Mouse (Mus musculus): ENCODE measurements at regions not wholly inside any gene's neighbourhood (a gene's known extent, or its start where the extent isn't known, plus 50 kb on each side); places are given as distances from the start of the nearest gene placed in this dataset.

DNA sequence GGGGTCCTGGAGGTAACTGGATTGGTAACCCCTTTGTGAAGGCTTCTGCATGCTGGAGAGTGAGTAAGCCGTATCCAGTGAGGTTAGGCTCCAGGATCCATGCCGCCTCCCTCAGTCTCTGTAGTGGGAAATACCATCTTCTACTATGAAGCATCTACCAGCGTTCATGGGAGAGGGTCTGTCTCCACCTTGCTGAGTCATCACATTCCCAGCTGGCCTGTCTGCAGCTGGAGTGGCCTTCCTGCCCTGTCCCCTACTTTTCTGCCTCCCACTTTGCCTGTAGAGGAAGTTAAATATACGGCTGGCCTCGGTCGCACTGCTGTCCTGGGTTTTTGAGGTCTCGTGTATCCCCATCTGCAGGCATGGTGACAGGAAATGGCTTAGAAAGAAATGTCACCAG, 78.0 kb upstream of the Sec14l1 start:
- intact Hi-C loops (cut with DNase I): no loop called here
- no peak for DNase-seq

DNA sequence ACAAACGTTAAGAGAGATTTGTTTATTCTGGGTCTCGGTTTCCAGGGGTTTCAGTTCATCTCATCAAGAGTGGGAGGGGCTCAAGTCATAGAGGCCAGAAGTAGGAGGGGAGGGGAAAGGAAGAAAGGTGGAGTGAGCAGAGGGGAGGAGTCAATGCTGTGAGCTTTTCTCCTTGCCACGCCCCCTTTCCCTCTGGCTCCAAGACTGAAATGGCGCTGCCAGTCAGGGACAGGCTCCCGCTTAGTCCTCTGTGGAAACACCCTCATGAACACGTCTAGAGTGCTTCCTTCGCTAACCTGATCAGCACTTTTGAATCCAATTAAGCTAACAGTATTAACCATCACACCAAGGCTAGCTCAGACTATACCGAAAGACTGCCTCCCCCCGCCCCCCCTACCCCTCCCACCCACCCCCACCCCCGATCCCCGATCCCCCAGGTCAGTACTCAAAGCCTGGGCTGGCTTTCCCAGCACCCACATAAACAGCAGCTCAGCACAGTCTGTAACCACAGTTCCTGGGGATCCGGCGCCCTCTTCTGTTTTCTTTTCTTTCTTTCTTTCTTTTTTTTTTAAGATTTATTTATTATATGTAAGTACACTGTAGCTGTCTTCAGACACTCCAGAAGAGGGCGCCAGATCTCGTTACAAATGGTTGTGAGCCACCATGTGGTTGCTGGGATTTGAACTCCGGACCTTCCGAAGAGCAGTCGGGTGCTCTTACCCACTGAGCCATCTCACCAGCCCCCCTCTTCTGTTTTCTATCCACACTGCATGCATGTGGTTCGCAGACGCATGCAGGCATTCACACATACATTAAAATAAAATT, 76.5 kb upstream of the Sec14l1 start:
- intact Hi-C loops (cut with DNase I): no loop called here
- DNase-seq: no peak

- intact Hi-C loops (cut with DNase I): no loop called here
- DNase-seq: no peak
Observed at GRCm38 (mm10) chr11:117040829-117041228, 74.1 kb upstream of the Sec14l1 start.

DNA sequence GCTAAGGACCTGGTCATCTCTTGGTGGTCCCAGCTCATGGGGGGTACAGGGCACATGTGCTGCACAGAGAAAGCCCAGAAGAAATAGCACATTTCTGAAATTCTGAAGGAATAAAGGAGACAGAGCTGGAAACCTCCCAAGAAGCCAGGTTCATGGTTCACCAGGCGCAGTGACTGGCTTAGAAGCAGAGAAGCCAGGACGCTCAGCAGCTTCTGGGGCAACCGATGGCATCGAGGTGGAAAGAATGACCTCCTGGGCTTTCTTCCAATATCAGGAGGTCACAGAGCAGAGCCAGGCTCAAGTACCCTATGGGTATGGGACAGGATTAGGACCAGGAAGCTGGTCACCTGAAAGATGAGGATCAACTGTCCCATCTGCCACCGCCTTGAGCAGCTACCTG, 72.6 kb upstream of the Sec14l1 start:
- intact Hi-C loops (cut with DNase I): no loop called here
- DNase-seq: no peak

DNA sequence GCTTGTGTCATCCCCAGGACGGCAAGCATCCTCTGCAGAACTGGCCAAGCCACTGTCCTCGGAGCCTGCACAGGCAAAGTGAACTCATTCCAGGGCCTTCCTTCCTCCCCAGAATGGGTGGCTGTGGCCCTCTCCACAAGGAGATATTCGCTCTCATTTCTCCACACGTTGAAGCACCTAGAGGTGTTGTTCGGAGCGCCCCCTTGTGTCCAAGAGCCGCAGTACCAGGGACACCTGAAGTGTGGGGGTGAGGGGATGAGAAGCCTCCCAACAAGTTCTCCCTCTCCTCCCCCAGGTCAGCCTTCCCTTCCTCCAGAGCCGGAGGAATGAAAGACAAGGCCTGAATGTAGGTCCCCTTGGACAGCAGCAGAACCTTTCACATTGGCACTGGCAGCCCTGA, 71.4 kb upstream of the Sec14l1 start:
- intact Hi-C loops (cut with DNase I): no loop called here
- peak; percentile 64 to 77 for DNase-seq

GRCm38 (mm10) chr11:117044731-117045130, 70.2 kb upstream of the Sec14l1 start:
- DNase-seq: no peak
- intact Hi-C loops (cut with DNase I): no loop called here

GRCm38 (mm10) chr11:117046636-117047035, 68.3 kb upstream of the Sec14l1 start:
- intact Hi-C loops (cut with DNase I): no loop called here
- DNase-seq: no peak

GRCm38 (mm10) chr11:117047172-117047950, 67.6 kb upstream of the Sec14l1 start:
- intact Hi-C loops (cut with DNase I): no loop called here
- DNase-seq: peak; percentile 73 to 78

DNA sequence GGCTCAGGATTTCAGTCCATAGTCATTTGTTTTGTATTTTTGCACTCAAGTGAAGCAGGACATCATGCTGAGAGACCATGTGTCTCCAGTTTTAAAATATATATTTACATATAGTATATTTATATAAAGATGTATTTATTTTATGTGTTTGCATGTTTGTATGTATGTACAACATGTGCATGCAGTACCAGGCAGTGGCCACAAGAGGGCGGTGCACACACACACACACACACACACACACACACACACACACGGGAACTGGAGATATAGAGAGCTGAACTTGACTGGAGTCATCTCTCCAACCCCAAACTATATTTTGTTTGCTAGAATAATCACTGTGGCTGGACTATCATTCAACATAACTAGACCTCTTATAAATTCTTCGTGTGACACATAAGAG, 66.1 kb upstream of the Sec14l1 start:
- intact Hi-C loops (cut with DNase I): no loop called here
- no peak for DNase-seq

DNA sequence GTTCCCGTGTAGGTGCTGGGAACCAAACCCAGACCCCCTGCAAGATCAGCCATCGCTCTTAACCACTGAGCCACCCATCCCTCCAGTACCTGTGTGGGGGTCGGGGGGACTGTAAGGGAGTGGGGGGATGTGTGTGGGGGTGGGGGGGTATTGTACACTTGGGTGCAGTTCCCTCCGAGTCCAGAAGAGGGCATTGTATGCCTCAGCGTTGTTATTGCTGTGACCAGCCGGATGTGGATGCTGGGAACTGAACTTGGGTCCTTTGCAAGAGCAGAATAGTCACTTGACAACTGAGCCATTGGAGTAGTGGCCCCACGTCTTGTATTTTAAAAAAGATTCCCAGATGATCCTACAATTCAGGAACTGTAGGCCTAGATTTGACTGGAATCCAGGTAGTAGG, 64.2 kb upstream of the Sec14l1 start:
- intact Hi-C loops (cut with DNase I): no loop called here
- DNase-seq: no peak

DNA sequence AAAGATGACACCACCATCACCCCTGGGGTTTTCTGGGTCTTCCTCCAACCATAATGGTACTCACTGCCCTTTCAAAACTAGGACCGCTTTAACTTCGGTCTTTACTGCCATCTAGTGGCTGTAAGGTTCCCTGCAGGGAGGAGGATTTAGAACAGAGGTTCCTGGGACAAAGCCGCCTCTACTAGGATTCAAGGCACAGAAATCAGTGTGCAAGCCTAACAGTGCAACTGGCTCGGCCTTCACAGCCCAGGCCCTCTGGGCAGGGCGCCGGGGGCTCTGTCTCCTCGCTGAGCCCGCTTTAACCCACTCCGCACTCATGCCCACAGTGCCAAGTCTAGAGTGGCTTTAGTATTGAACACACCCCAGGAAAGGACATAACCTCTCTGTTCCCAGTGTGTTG, 58.0 kb upstream of the Sec14l1 start:
- DNase-seq: peak; percentile 61 to 84

DNA sequence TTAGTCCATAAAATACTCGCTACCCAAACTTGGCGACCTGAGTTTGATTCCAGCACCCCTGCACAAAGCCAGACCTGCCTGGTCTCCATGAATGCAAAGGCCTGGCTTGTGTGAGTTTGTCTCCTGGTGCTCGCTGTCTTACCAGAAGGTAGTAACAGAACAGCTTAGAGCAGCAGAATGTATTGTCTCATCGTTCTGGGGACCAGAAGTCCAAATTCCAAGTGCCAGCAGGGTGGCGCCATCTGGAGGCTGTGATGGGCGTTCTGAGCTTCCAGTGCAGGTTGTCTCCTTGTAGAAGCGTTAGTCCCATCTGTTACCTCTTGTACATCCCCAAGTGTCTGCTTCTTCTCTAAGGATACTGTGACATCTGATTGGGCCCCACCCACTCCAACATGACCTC, 57.5 kb upstream of the Sec14l1 start:
- DNase-seq: peak in 1 of 2 experiments; percentile 35
- intact Hi-C loops (cut with DNase I): loop anchor here (1.0 to 2.0 kb wide), 2 partner anchors 139 to 173 kb away; partner anchors contain the start of gene Mgat5b

More for the DNA sequence above, 58.0 kb upstream of the Sec14l1 start:
- intact Hi-C loops (cut with DNase I): loop anchor here (1.0 to 2.0 kb wide), 2 partner anchors 139 to 172 kb away; partner anchors contain the start of gene Mgat5b

DNA sequence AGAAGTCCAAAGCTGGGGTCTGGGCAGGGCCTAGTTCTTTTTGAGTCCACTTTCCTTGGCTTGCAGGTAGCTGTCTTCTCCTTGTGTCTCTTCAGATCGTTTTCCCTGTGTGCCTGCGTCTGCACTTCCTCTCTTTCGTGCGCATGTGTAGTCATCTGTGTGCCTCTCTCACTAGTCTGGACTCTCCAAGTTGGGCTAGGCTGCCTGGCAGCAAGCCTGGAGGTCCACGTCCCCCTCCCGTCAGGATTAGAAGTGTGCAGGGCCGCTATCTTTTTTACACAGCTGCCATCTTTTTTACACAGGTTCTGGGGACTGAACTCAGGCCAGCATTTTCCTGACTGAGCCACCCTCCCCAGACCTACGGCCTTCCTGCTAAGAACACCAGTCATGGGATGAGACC, 55.8 kb upstream of the Sec14l1 start:
- intact Hi-C loops (cut with DNase I): no loop called here
- no peak for DNase-seq

- peak in 1 of 2 experiments; percentile 37 for DNase-seq
- intact Hi-C loops (cut with DNase I): no loop called here
Observed at GRCm38 (mm10) chr11:117059981-117060705, 54.8 kb upstream of the Sec14l1 start.

- no peak for DNase-seq
- intact Hi-C loops (cut with DNase I): no loop called here
Observed at GRCm38 (mm10) chr11:117060706-117061337, 54.1 kb upstream of the Sec14l1 start.

- no peak for DNase-seq
- intact Hi-C loops (cut with DNase I): no loop called here
Observed at GRCm38 (mm10) chr11:117062772-117063499, 52.0 kb upstream of the Sec14l1 start.
